Mouse (Mus musculus): ENCODE measurements at regions not wholly inside any gene's neighbourhood (a gene's known extent, or its start where the extent isn't known, plus 50 kb on each side); places are given as distances from the start of the nearest gene placed in this dataset.

- no peak overlapping the region for H3K9ac ChIP-seq (ENCODE audit: low read depth, low read length)
- WGBS: 79% methylated on average over 2 of the region's 2 CpGs
- no peaks in the 10 kb centered on the region for H3K27me3 ChIP-seq (ENCODE audit: control insufficient read depth, insufficient read depth, low read length)
- H3K4me3 ChIP-seq (ENCODE audit: low read length): no peak overlapping the region
- H3K9me3 ChIP-seq (ENCODE audit: control insufficient read depth, low read length): no peaks in the 10 kb centered on the region
- no peak overlapping the region for H3K4me2 ChIP-seq (replicated peaks; ENCODE audit: low read depth, low read length)
- no peaks in the 10 kb centered on the region for H3K36me3 ChIP-seq (ENCODE audit: control insufficient read depth, insufficient read depth, low read length)
- ATAC-seq (ENCODE audit: low FRiP score, low TSS enrichment): no peak
- no peak overlapping the region for H3K27ac ChIP-seq (ENCODE audit: low read depth, low read length)
- no peaks in the 10 kb centered on the region for H3K4me1 ChIP-seq (ENCODE audit: control insufficient read depth, insufficient read depth, low read length)
Measured at GRCm38 (mm10) chr1:81954507-81954906, 278.4 kb upstream of the Gm9747 start.

GRCm38 (mm10) chr1:81967062-81967461 is 265.9 kb upstream of the Gm9747 start:
- no peak overlapping the region for H3K27ac ChIP-seq (ENCODE audit: low read depth, low read length)
- H3K27me3 ChIP-seq (ENCODE audit: control insufficient read depth, insufficient read depth, low read length): no peaks in the 10 kb centered on the region
- H3K4me2 ChIP-seq (replicated peaks; ENCODE audit: low read depth, low read length): no peak overlapping the region
- no peaks in the 10 kb centered on the region for H3K4me1 ChIP-seq (ENCODE audit: control insufficient read depth, insufficient read depth, low read length)
- H3K9me3 ChIP-seq (ENCODE audit: control insufficient read depth, low read length): no peaks in the 10 kb centered on the region
- H3K9ac ChIP-seq (ENCODE audit: low read depth, low read length): no peak overlapping the region
- H3K36me3 ChIP-seq (ENCODE audit: control insufficient read depth, insufficient read depth, low read length): no peaks in the 10 kb centered on the region
- no peak for ATAC-seq (ENCODE audit: low FRiP score, low TSS enrichment)
- 89% methylated on average over 1 of the region's 1 CpGs for WGBS
- H3K4me3 ChIP-seq (ENCODE audit: low read length): no peak overlapping the region

DNA sequence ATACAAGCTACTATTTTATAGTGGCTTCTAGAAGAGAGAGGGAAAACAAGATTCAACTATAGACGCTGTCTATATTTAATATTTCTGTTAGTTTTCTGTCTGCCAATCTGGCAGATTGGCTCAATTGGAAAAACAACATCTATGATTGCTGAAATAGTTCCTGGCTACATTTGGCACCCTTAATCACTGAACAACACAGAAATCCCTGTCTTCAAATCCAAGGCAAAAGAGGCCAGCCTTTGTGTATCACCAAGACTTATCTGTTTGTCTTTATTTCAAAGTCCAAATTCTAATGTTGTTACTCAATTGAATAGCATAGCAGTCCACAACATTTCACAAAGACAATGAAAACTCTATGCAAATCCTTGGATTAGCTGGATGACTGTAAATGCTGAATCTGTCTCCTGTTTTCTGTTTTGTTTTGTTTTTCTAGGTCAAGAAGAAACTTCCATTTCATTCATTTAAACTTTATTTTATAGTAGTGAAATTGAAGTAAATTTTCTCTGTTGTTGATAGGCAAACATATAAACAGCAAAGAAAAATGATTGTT is 265.1 kb upstream of the Gm9747 start:
- Histone ChIP-seq H3K27me3 (ENCODE audit: control insufficient read depth, insufficient read depth, low read length) (no peaks in the 10 kb centered on the region), H3K9me3 (ENCODE audit: control insufficient read depth, low read length) (no peaks in the 10 kb centered on the region), H3K4me3 (ENCODE audit: low read length) (no peak overlapping the region), H3K4me2 (replicated peaks; ENCODE audit: low read depth, low read length) (no peak overlapping the region), H3K36me3 (ENCODE audit: control insufficient read depth, insufficient read depth, low read length) (no peaks in the 10 kb centered on the region), H3K4me1 (ENCODE audit: control insufficient read depth, insufficient read depth, low read length) (no peaks in the 10 kb centered on the region), H3K9ac (ENCODE audit: low read depth, low read length) (no peak overlapping the region), H3K27ac (ENCODE audit: low read depth, low read length) (no peak overlapping the region)
- 88% methylated on average over 1 of the region's 1 CpGs for WGBS
- no peak for ATAC-seq (ENCODE audit: low FRiP score, low TSS enrichment)

- 87% methylated on average over 5 of the region's 5 CpGs for WGBS
- Histone ChIP-seq H3K27ac (ENCODE audit: low read depth, low read length) (no peak overlapping the region), H3K36me3 (ENCODE audit: control insufficient read depth, insufficient read depth, low read length) (no peaks in the 10 kb centered on the region), H3K9ac (ENCODE audit: low read depth, low read length) (no peak overlapping the region), H3K4me3 (ENCODE audit: low read length) (no peak overlapping the region), H3K4me2 (replicated peaks; ENCODE audit: low read depth, low read length) (no peak overlapping the region), H3K27me3 (ENCODE audit: control insufficient read depth, insufficient read depth, low read length) (no peaks in the 10 kb centered on the region), H3K9me3 (ENCODE audit: control insufficient read depth, low read length) (no peaks in the 10 kb centered on the region), H3K4me1 (ENCODE audit: control insufficient read depth, insufficient read depth, low read length) (no peaks in the 10 kb centered on the region)
- ATAC-seq (ENCODE audit: low FRiP score, low TSS enrichment): no peak
Measured at GRCm38 (mm10) chr1:81972575-81972974, 260.3 kb upstream of the Gm9747 start.

- ATAC-seq (ENCODE audit: low FRiP score, low TSS enrichment): no peak
- H3K4me3 ChIP-seq (ENCODE audit: low read length): no peak overlapping the region
- no peaks in the 10 kb centered on the region for H3K4me1 ChIP-seq (ENCODE audit: control insufficient read depth, insufficient read depth, low read length)
- H3K4me2 ChIP-seq (replicated peaks; ENCODE audit: low read depth, low read length): no peak overlapping the region
- no peaks in the 10 kb centered on the region for H3K36me3 ChIP-seq (ENCODE audit: control insufficient read depth, insufficient read depth, low read length)
- no peaks in the 10 kb centered on the region for H3K9me3 ChIP-seq (ENCODE audit: control insufficient read depth, low read length)
- no peak overlapping the region for H3K9ac ChIP-seq (ENCODE audit: low read depth, low read length)
- no peaks in the 10 kb centered on the region for H3K27me3 ChIP-seq (ENCODE audit: control insufficient read depth, insufficient read depth, low read length)
- no peak overlapping the region for H3K27ac ChIP-seq (ENCODE audit: low read depth, low read length)
- 88% methylated on average over 4 of the region's 4 CpGs for WGBS
Measured at GRCm38 (mm10) chr1:81973481-81973880, 259.4 kb upstream of the Gm9747 start.

DNA sequence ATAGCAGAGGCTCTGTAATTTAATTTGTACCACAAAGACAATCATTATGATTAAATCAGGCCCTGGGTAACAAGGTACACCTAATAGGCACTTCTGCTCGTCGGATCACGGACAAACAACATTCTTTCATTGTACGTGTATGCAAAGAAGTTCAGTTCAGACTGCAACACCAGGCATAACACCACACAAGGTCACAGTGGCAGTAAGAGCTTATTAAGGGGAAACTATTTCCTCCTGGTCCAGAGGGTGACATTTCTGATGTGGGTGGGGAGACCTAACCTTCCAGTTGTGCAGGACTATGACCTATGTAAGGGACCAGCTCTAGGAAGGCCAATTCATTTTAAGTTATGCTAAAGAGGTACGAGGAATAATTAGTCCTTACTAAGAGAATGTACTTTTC is 225.0 kb upstream of the Gm9747 start:
- no peak for ATAC-seq (ENCODE audit: low FRiP score, low TSS enrichment)
- H3K4me2 ChIP-seq (replicated peaks; ENCODE audit: low read depth, low read length): no peak overlapping the region
- H3K4me1 ChIP-seq (ENCODE audit: control insufficient read depth, insufficient read depth, low read length): no peaks in the 10 kb centered on the region
- H3K9me3 ChIP-seq (ENCODE audit: control insufficient read depth, low read length): no peaks in the 10 kb centered on the region
- no peaks in the 10 kb centered on the region for H3K36me3 ChIP-seq (ENCODE audit: control insufficient read depth, insufficient read depth, low read length)
- WGBS: 93% methylated on average over 5 of the region's 5 CpGs
- no peak overlapping the region for H3K27ac ChIP-seq (ENCODE audit: low read depth, low read length)
- H3K4me3 ChIP-seq (ENCODE audit: low read length): no peak overlapping the region
- no peaks in the 10 kb centered on the region for H3K27me3 ChIP-seq (ENCODE audit: control insufficient read depth, insufficient read depth, low read length)
- H3K9ac ChIP-seq (ENCODE audit: low read depth, low read length): no peak overlapping the region

DNA sequence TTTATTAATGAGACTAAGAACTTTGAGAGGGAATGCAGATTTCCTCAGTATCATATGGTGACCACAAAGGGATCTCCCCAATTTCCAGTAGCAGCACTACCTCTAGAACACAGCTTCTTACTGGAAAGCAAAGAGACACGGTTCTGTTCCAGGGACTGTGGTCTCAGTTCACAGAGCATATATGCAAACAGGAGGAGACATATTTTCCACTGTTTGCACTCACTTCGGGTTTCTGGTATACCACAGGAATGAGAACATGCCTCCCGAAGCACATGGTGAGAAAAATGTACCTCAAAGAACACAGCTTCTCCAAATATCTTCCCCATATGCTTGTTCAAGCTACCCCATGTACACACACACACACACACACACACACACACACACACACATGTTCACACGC is 224.1 kb upstream of the Gm9747 start:
- ATAC-seq (ENCODE audit: low FRiP score, low TSS enrichment): no peak
- Histone ChIP-seq H3K4me3 (ENCODE audit: low read length) (no peak overlapping the region), H3K9me3 (ENCODE audit: control insufficient read depth, low read length) (no peaks in the 10 kb centered on the region), H3K4me1 (ENCODE audit: control insufficient read depth, insufficient read depth, low read length) (no peaks in the 10 kb centered on the region), H3K4me2 (replicated peaks; ENCODE audit: low read depth, low read length) (no peak overlapping the region), H3K27me3 (ENCODE audit: control insufficient read depth, insufficient read depth, low read length) (no peaks in the 10 kb centered on the region), H3K27ac (ENCODE audit: low read depth, low read length) (no peak overlapping the region), H3K36me3 (ENCODE audit: control insufficient read depth, insufficient read depth, low read length) (no peaks in the 10 kb centered on the region), H3K9ac (ENCODE audit: low read depth, low read length) (no peak overlapping the region)
- WGBS: 88% methylated on average over 4 of the region's 4 CpGs

GRCm38 (mm10) chr1:82010995-82011394 is 221.9 kb upstream of the Gm9747 start:
- Histone ChIP-seq H3K4me2 (replicated peaks; ENCODE audit: low read depth, low read length) (no peak overlapping the region), H3K27ac (ENCODE audit: low read depth, low read length) (no peak overlapping the region), H3K9me3 (ENCODE audit: control insufficient read depth, low read length) (no peaks in the 10 kb centered on the region), H3K4me3 (ENCODE audit: low read length) (no peak overlapping the region), H3K9ac (ENCODE audit: low read depth, low read length) (no peak overlapping the region), H3K27me3 (ENCODE audit: control insufficient read depth, insufficient read depth, low read length) (no peaks in the 10 kb centered on the region), H3K4me1 (ENCODE audit: control insufficient read depth, insufficient read depth, low read length) (no peaks in the 10 kb centered on the region), H3K36me3 (ENCODE audit: control insufficient read depth, insufficient read depth, low read length) (no peaks in the 10 kb centered on the region)
- 66% methylated on average over 1 of the region's 1 CpGs for WGBS
- ATAC-seq (ENCODE audit: low FRiP score, low TSS enrichment): no peak

DNA sequence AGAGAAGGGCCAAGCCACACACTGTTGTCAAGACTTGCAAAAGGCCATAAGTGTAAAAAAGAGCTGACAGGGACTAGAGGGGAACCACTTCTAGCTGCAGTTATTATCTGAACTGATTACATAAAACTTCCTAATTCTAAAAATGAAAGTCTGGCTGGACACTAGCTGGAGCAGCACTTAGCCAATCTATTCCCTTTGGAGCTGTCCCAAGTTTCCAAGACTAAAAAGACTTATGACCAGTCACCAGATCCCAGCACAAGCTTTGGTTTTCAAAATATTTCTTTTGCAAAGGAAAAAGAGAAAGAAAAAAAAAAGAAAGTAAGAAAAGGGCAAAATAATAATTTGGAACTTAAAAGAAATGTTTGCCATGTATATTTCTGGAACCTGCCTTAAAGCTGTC is 217.6 kb upstream of the Gm9747 start:
- Histone ChIP-seq H3K36me3 (ENCODE audit: control insufficient read depth, insufficient read depth, low read length) (no peaks in the 10 kb centered on the region), H3K27ac (ENCODE audit: low read depth, low read length) (no peak overlapping the region), H3K9me3 (ENCODE audit: control insufficient read depth, low read length) (no peaks in the 10 kb centered on the region), H3K4me3 (ENCODE audit: low read length) (no peak overlapping the region), H3K4me1 (ENCODE audit: control insufficient read depth, insufficient read depth, low read length) (no peaks in the 10 kb centered on the region), H3K4me2 (replicated peaks; ENCODE audit: low read depth, low read length) (no peak overlapping the region), H3K9ac (ENCODE audit: low read depth, low read length) (no peak overlapping the region), H3K27me3 (ENCODE audit: control insufficient read depth, insufficient read depth, low read length) (no peaks in the 10 kb centered on the region)
- no peak for ATAC-seq (ENCODE audit: low FRiP score, low TSS enrichment)

Measured in kidney, embryonic 14.5 days (tissue).